Mouse (Mus musculus): ENCODE measurements around the gene Wfdc15b. TPM values are rescaled to one million over a fixed set of nuclear protein-coding genes. Genes with fewer than 3 reads are reported as not detected.

Gene Wfdc15b
- polyA plus RNA-seq, 1 experiment from 2014 or later: not detected

DNA sequence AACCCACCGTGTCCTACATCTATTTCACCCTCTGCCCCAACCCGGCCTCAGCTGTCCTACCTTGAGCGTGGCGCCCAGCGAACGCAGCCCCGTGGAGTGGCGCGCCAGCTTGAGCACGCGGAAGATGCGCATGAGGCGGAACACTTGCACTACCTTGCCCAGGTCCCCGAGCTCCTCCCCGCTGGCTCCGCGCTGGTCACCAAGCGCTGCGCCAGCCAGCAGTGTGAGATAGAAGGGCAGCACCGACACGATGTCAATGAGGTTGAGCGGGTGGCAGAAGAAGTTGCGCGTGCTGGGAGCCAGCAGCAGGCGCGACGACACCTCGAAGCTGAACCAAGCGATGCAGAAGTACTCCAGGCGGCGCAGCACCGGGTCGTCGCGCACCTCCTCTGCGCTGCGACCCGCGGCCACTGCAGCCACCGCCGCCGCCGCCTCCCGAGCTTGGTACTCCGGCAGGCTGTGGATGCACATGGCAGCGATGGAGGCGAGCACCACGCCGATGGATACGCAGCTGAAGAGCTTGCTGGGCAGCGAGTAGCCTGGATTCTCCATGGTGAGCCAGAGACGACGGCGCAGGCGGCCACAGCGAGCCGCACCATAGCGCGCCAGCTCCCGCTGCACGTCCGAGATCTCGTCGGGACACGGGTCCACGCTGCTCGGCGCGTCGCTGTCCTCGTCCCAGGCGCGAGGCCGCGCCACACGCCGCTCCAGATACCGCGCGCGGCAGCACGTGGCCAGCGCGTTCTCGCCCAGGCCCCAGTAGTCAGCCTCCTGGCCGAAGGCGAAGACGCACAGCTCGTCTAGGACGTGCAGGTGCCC lies 53.5 kb downstream of the Wfdc15b start:
- no peaks in the 10 kb centered on the region for H3K79me2 ChIP-seq (ENCODE audit: inconsistent target)
- no peak overlapping the region for H3K27ac ChIP-seq
- no peaks in the 10 kb centered on the region for H3K36me3 ChIP-seq (ENCODE audit: inconsistent target)
- no peak overlapping the region for H3K4me3 ChIP-seq (ENCODE audit: inconsistent target)
- WGBS (ENCODE audit: missing documents): 23% methylated on average over 90 of the region's 90 CpGs

DNA sequence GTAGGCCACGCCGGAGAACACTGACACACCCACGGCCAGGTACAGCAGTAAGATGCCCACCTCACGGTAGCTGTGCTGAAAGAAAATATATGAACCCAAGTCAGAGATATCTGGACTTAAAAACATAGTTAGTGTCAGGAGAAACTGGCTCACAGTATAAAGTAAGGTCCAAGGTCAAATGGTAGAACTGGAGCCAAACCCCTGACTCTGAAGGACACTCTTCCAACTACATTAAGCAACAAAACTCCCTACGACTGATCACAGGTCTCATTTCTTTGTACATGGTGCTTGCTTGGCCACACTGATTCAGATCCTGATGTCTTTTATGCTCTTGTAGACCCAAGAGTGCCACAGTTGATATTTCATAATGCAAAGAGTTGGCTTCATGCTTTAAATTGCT lies 56.5 kb downstream of the Wfdc15b start:
- no peaks in the 10 kb centered on the region for H3K36me3 ChIP-seq (ENCODE audit: inconsistent target)
- H3K27ac ChIP-seq: no peak overlapping the region
- WGBS (ENCODE audit: missing documents): 95% methylated on average over 4 of the region's 5 CpGs
- no peaks in the 10 kb centered on the region for H3K79me2 ChIP-seq (ENCODE audit: inconsistent target)
- no peak overlapping the region for H3K4me3 ChIP-seq (ENCODE audit: inconsistent target)

Other genes with a start within 250 kb of the Wfdc15b start
- 157 to 226 TPM (median 174 TPM) in 3 replicates for gene Ywhab, start 226.7 kb downstream of the Wfdc15b start, polyA plus RNA-seq (2018)
- not detected in 3 replicates for gene Pabpc1l, start 196.2 kb downstream of the Wfdc15b start, polyA plus RNA-seq (2018)
- 55.4 to 80.1 TPM (median 68.0 TPM) in 3 replicates for gene Stk4, start 151.3 kb downstream of the Wfdc15b start, polyA plus RNA-seq (2018)
- 35.0 to 41.7 TPM (median 39.3 TPM) in 3 replicates for gene Tomm34, start 150.5 kb downstream of the Wfdc15b start, polyA plus RNA-seq (2018)
- not detected in 3 replicates for gene Kcns1, start 50.5 kb downstream of the Wfdc15b start, polyA plus RNA-seq (2018)
- gene Wfdc5, start 38.9 kb downstream of the Wfdc15b start, polyA plus RNA-seq (2018): not detected in 3 replicates
- gene Wfdc12, start 31.1 kb downstream of the Wfdc15b start, polyA plus RNA-seq (2018): not detected in 3 replicates
- not detected in 3 replicates for gene Wfdc15a, start 21.5 kb downstream of the Wfdc15b start, polyA plus RNA-seq (2018)
- not detected in 3 replicates for gene Svs2, start 16.8 kb upstream of the Wfdc15b start, polyA plus RNA-seq (2018)
- gene Svs3b, start 35.0 kb upstream of the Wfdc15b start, polyA plus RNA-seq (2018): not detected in 3 replicates
- not detected in 3 replicates for gene Svs4, start 56.8 kb upstream of the Wfdc15b start, polyA plus RNA-seq (2018)
- gene Svs3a, start 67.6 kb upstream of the Wfdc15b start, polyA plus RNA-seq (2018): not detected in 3 replicates
- gene Svs6, start 95.1 kb upstream of the Wfdc15b start, polyA plus RNA-seq (2018): not detected in 3 replicates
- gene Svs5, start 111.1 kb upstream of the Wfdc15b start, polyA plus RNA-seq (2018): not detected in 3 replicates
- gene Slpi, start 167.4 kb upstream of the Wfdc15b start, polyA plus RNA-seq (2018): 0.24 to 1.3 TPM (median 0.90 TPM) in 3 replicates
- gene Rbpjl, start 181.5 kb upstream of the Wfdc15b start, polyA plus RNA-seq (2018): not detected in 3 replicates
- not detected in 3 replicates for gene Matn4, start 183.5 kb upstream of the Wfdc15b start, polyA plus RNA-seq (2018)
- 114 to 215 TPM (median 133 TPM) in 3 replicates for gene Sdc4, start 222.2 kb upstream of the Wfdc15b start, polyA plus RNA-seq (2018)
- gene Sys1, start 235.3 kb upstream of the Wfdc15b start, polyA plus RNA-seq (2018): 6.9 to 30.0 TPM (median 27.8 TPM) in 3 replicates
- gene Gm20458, start 239.3 kb upstream of the Wfdc15b start, polyA plus RNA-seq (2018): 0.30 TPM in 1 of 3 replicates, not detected in the others